Comparison of ENCODE assay signal across 8 mouse cellular contexts in the genomic region with DNA sequence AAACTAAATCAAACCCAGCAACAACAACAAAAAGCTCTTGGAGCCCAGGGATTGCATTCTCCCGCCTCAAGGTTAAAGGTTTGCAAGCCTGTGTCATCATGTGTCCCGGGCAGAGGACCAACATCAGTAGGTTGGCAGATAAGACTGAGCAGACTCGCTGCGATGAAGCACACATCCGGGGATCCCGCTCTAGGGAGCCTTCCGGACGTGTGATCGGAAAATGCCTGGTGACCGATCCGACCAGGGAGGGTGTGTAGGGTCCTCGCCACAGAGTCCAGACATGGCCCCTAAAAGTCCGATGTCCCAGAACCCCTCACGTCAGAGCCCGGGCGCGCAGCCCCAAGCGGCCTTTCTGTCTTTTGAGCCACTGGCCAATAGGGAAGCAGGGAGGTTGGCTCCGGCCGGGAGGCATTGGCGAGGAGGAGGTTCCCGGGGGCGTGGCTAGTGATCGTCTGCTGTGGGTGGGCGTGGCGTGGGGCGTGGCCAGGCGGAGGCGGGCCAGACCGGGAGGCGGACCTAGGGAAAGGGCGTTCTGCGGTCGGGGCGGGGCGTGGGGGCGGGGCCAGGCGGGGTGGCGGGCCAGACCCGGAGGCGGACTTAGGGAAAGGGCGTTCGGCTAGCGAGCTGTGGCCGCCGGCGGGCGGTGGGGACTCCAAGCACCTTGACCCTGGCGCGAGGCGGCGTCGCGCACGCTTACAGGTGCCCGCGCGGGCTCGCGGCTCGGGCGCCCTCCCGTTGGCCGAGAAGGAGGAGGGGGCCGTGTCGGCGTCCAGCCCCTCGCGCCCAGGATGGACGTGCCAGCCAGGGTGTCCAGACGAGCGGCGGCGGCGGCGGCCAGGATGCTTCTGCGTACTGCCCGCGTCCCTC. TPM values are rescaled to one million over a fixed set of nuclear protein-coding genes. Genes with fewer than 3 reads are reported as not detected.
DNase-seq lines count a peak whose midpoint lies in the region; ATAC-seq and TF ChIP-seq lines count a peak whose summit lies in the region.

A gene (plus strand): TSS at position 582 of the 867 bp plus-strand sequence.

- no peaks in the 10 kb centered on the region for H3K36me3 ChIP-seq in hindbrain, embryonic 13.5 days

- peak within 1 kb of the TSS; percentile 74 for H3K4me3 ChIP-seq in hindbrain, embryonic 13.5 days

- peak; percentile 84 for ATAC-seq in Patski
- peak; percentile 97 for ATAC-seq in hindbrain, embryonic 13.5 days (ENCODE audit: low FRiP score)

- POLR2A ChIA-PET in Patski (lab: Charles Lee) = no interaction called here

- no peaks in the 10 kb centered on the region for H3K27me3 ChIP-seq in Patski
- H3K27me3 ChIP-seq in hindbrain, embryonic 13.5 days = peaks cover 12% of the 10 kb centered on the region; the same call in 1 of the 2 replicates

- no peaks in the 10 kb centered on the region for H3K9me3 ChIP-seq in hindbrain, embryonic 13.5 days

- in situ Hi-C loops in Patski (cut with MboI; ENCODE audit: low pct_unique_long_range_greater_than_20kb) = no loop called here

- CTCF ChIA-PET in Patski (lab: Charles Lee) = interaction anchor here (1.3 to 1.5 kb wide), 2 partner anchors 9 to 66 kb away, joined by 3 to 4 read pairs; no protein-coding TSS in a partner anchor

- no peak for TF ChIP-seq CTCF in Patski (IDR thresholded peaks at IDR 0.05)

- H3K4me2 ChIP-seq in hindbrain, embryonic 13.5 days = peak within 1 kb of the TSS; percentile 76

- H3K27ac ChIP-seq in hindbrain, embryonic 13.5 days = peak within 1 kb of the TSS; percentile 80

- no peak for DNase-seq in Patski (ENCODE audit: low read depth, low spot score)
- DNase-seq in cerebellum, postnatal 14 days = peak; percentile 99 to 100
- peak; percentile 94 to 97 for DNase-seq in frontal cortex, postnatal 14 days (ENCODE audit: low spot score in 2 of 2)
- DNase-seq in layer of hippocampus, postnatal 25 days (ENCODE audit: extremely low spot score in 1 of 2, low spot score in 1 of 2) = peak; percentile 95
- DNase-seq in lung, postnatal 25 days (ENCODE audit: low spot score) = peak; percentile 97
- peak; percentile 98 for DNase-seq in retina, embryonic 14.5 days (ENCODE audit: low spot score)
- peak; percentile 99 for DNase-seq in thymus, postnatal 4 days

- under 1% methylated on average over 68 of the region's 79 CpGs for WGBS in hindbrain, embryonic 13.5 days

- H3K9ac ChIP-seq in hindbrain, embryonic 13.5 days = peak within 1 kb of the TSS; percentile 78

- peaks cover 26% of the 10 kb centered on the region for H3K4me1 ChIP-seq in hindbrain, embryonic 13.5 days (replicated peaks)

RNA-seq across cellular contexts. Expression of the gene that starts here (rescaled TPM):
- 13.0 TPM for polyA plus RNA-seq in Patski (2021)
- polyA plus RNA-seq in hindbrain, embryonic 13.5 days (2015; fragmentation: Nextera tagmentation; extraction: Ambion mirVana) = 5.8 and 7.1 TPM in 2 replicates
- total RNA-seq in layer of hippocampus, postnatal 25 days (2021) = 10 to 100 TPM in 1 of 2 experiments, 1 to 10 TPM in 1; 9.6 to 14.3 TPM
